Mouse (Mus musculus): ENCODE measurements at regions not wholly inside any gene's neighbourhood (a gene's known extent, or its start where the extent isn't known, plus 50 kb on each side); places are given as distances from the start of the nearest gene placed in this dataset.

- no peaks in the 10 kb centered on the region for H3K9me3 ChIP-seq
- H3K4me1 ChIP-seq: no peaks in the 10 kb centered on the region
- no peak overlapping the region for H3K27ac ChIP-seq (replicated peaks)
- 91% methylated on average over 3 of the region's 3 CpGs for WGBS
- H3K9ac ChIP-seq (replicated peaks): no peak overlapping the region
- H3K4me2 ChIP-seq (replicated peaks): no peak overlapping the region
- H3K4me3 ChIP-seq: no peak overlapping the region
- ATAC-seq (replicated peaks): no peak
- no peaks in the 10 kb centered on the region for H3K36me3 ChIP-seq
- H3K27me3 ChIP-seq: no peaks in the 10 kb centered on the region
Measured at GRCm38 (mm10) chr10:22993158-22993557, 173.2 kb upstream of the Tcf21 start.

- H3K9ac ChIP-seq (replicated peaks): no peak overlapping the region
- H3K27me3 ChIP-seq: no peaks in the 10 kb centered on the region
- H3K27ac ChIP-seq (replicated peaks): no peak overlapping the region
- WGBS: 86% methylated on average over 6 of the region's 6 CpGs
- H3K36me3 ChIP-seq: no peaks in the 10 kb centered on the region
- no peaks in the 10 kb centered on the region for H3K9me3 ChIP-seq
- no peak overlapping the region for H3K4me3 ChIP-seq
- no peak for ATAC-seq (replicated peaks)
- no peaks in the 10 kb centered on the region for H3K4me1 ChIP-seq
- H3K4me2 ChIP-seq (replicated peaks): no peak overlapping the region
Measured at GRCm38 (mm10) chr10:22981798-22982197, 161.8 kb upstream of the Tcf21 start.

GRCm38 (mm10) chr10:22978442-22978841, 158.5 kb upstream of the Tcf21 start:
- ATAC-seq (replicated peaks): no peak
- H3K4me1 ChIP-seq: no peaks in the 10 kb centered on the region

GRCm38 (mm10) chr10:22956956-22957355, 137.0 kb upstream of the Tcf21 start:
- Histone ChIP-seq H3K4me1 (no peaks in the 10 kb centered on the region), H3K4me3 (no peak overlapping the region), H3K9me3 (no peaks in the 10 kb centered on the region), H3K36me3 (no peaks in the 10 kb centered on the region), H3K4me2 (replicated peaks) (no peak overlapping the region), H3K9ac (replicated peaks) (no peak overlapping the region), H3K27ac (replicated peaks) (no peak overlapping the region), H3K27me3 (no peaks in the 10 kb centered on the region)
- 65% methylated on average over 7 of the region's 7 CpGs for WGBS
- ATAC-seq (replicated peaks): no peak

More at GRCm38 (mm10) chr10:22978442-22978841, 158.5 kb upstream of the Tcf21 start:
- Histone ChIP-seq H3K4me2 (replicated peaks) (no peak overlapping the region), H3K27me3 (no peaks in the 10 kb centered on the region), H3K4me3 (no peak overlapping the region), H3K36me3 (no peaks in the 10 kb centered on the region), H3K9me3 (no peaks in the 10 kb centered on the region), H3K27ac (replicated peaks) (no peak overlapping the region), H3K9ac (replicated peaks) (no peak overlapping the region)
- 94% methylated on average over 7 of the region's 7 CpGs for WGBS

GRCm38 (mm10) chr10:22953283-22953682, 133.3 kb upstream of the Tcf21 start:
- Histone ChIP-seq H3K4me2 (replicated peaks) (no peak overlapping the region), H3K27me3 (no peaks in the 10 kb centered on the region), H3K9me3 (no peaks in the 10 kb centered on the region), H3K36me3 (no peaks in the 10 kb centered on the region), H3K4me3 (no peak overlapping the region), H3K4me1 (no peaks in the 10 kb centered on the region), H3K27ac (replicated peaks) (no peak overlapping the region), H3K9ac (replicated peaks) (no peak overlapping the region)
- ATAC-seq (replicated peaks): no peak
- WGBS: 17% methylated on average over 6 of the region's 6 CpGs

GRCm38 (mm10) chr10:22944247-22944646, 124.3 kb upstream of the Tcf21 start:
- Histone ChIP-seq H3K9ac (replicated peaks) (no peak overlapping the region), H3K4me3 (no peak overlapping the region), H3K27ac (replicated peaks) (no peak overlapping the region), H3K27me3 (no peaks in the 10 kb centered on the region), H3K9me3 (no peaks in the 10 kb centered on the region), H3K4me1 (no peaks in the 10 kb centered on the region), H3K4me2 (replicated peaks) (no peak overlapping the region), H3K36me3 (no peaks in the 10 kb centered on the region)
- 96% methylated on average over 1 of the region's 1 CpGs for WGBS
- ATAC-seq (replicated peaks): no peak

- Histone ChIP-seq H3K4me1 (no peaks in the 10 kb centered on the region), H3K36me3 (no peaks in the 10 kb centered on the region), H3K27ac (replicated peaks) (no peak overlapping the region), H3K9me3 (no peaks in the 10 kb centered on the region), H3K27me3 (no peaks in the 10 kb centered on the region), H3K9ac (replicated peaks) (no peak overlapping the region), H3K4me3 (no peak overlapping the region), H3K4me2 (replicated peaks) (no peak overlapping the region)
- 93% methylated on average over 8 of the region's 8 CpGs for WGBS
- no peak for ATAC-seq (replicated peaks)
Measured at GRCm38 (mm10) chr10:22927977-22928376, 108.0 kb upstream of the Tcf21 start.

GRCm38 (mm10) chr10:22926099-22926498, 106.1 kb upstream of the Tcf21 start:
- ATAC-seq (replicated peaks): no peak
- no peaks in the 10 kb centered on the region for H3K36me3 ChIP-seq
- H3K4me3 ChIP-seq: no peak overlapping the region
- no peak overlapping the region for H3K27ac ChIP-seq (replicated peaks)
- no peaks in the 10 kb centered on the region for H3K9me3 ChIP-seq
- WGBS: 80% methylated on average over 5 of the region's 5 CpGs
- H3K9ac ChIP-seq (replicated peaks): no peak overlapping the region
- H3K27me3 ChIP-seq: no peaks in the 10 kb centered on the region
- no peak overlapping the region for H3K4me2 ChIP-seq (replicated peaks)
- H3K4me1 ChIP-seq: no peaks in the 10 kb centered on the region

- no peaks in the 10 kb centered on the region for H3K27me3 ChIP-seq
- H3K4me2 ChIP-seq (replicated peaks): no peak overlapping the region
- H3K9ac ChIP-seq (replicated peaks): no peak overlapping the region
- H3K4me3 ChIP-seq: no peak overlapping the region
- WGBS: 65% methylated on average over 11 of the region's 11 CpGs
- H3K4me1 ChIP-seq: no peaks in the 10 kb centered on the region
- H3K27ac ChIP-seq (replicated peaks): no peak overlapping the region
- no peaks in the 10 kb centered on the region for H3K9me3 ChIP-seq
- H3K36me3 ChIP-seq: no peaks in the 10 kb centered on the region
- ATAC-seq (replicated peaks): no peak
Measured at GRCm38 (mm10) chr10:22921035-22921965, 101.3 kb upstream of the Tcf21 start.

- no peaks in the 10 kb centered on the region for H3K27me3 ChIP-seq
- WGBS: 85% methylated on average over 1 of the region's 1 CpGs
- ATAC-seq (replicated peaks): no peak
- H3K4me2 ChIP-seq (replicated peaks): no peak overlapping the region
- no peaks in the 10 kb centered on the region for H3K4me1 ChIP-seq
- no peak overlapping the region for H3K9ac ChIP-seq (replicated peaks)
- H3K9me3 ChIP-seq: no peaks in the 10 kb centered on the region
- H3K36me3 ChIP-seq: no peaks in the 10 kb centered on the region
- no peak overlapping the region for H3K27ac ChIP-seq (replicated peaks)
- H3K4me3 ChIP-seq: no peak overlapping the region
Measured at GRCm38 (mm10) chr10:22919869-22920268, 99.9 kb upstream of the Tcf21 start.

GRCm38 (mm10) chr10:22917797-22918196, 97.8 kb upstream of the Tcf21 start:
- H3K4me2 ChIP-seq (replicated peaks): no peak overlapping the region
- H3K4me1 ChIP-seq: no peaks in the 10 kb centered on the region
- H3K9ac ChIP-seq (replicated peaks): no peak overlapping the region
- no peaks in the 10 kb centered on the region for H3K36me3 ChIP-seq
- no peaks in the 10 kb centered on the region for H3K9me3 ChIP-seq
- no peak overlapping the region for H3K27ac ChIP-seq (replicated peaks)
- H3K27me3 ChIP-seq: no peaks in the 10 kb centered on the region
- ATAC-seq (replicated peaks): no peak
- 92% methylated on average over 1 of the region's 1 CpGs for WGBS
- H3K4me3 ChIP-seq: no peak overlapping the region

- WGBS: 79% methylated on average over 6 of the region's 6 CpGs
- ATAC-seq (replicated peaks): no peak
Measured at GRCm38 (mm10) chr10:22915785-22916514, 96.0 kb upstream of the Tcf21 start.

More at GRCm38 (mm10) chr10:22915785-22916514, 96.0 kb upstream of the Tcf21 start:
- Histone ChIP-seq H3K27ac (replicated peaks) (no peak overlapping the region), H3K4me3 (no peak overlapping the region), H3K9me3 (no peaks in the 10 kb centered on the region), H3K27me3 (no peaks in the 10 kb centered on the region), H3K36me3 (no peaks in the 10 kb centered on the region), H3K4me2 (replicated peaks) (no peak overlapping the region), H3K9ac (replicated peaks) (no peak overlapping the region), H3K4me1 (no peaks in the 10 kb centered on the region)

Measured in forebrain, embryonic 15.5 days (tissue).